Mouse (Mus musculus) C2C12 (cell line): ENCODE results near the gene Ptpra. TPM values are rescaled to one million over a fixed set of nuclear protein-coding genes. Genes with fewer than 3 reads are reported as not detected.

ENCODE experiments used
- H3K27me3 ChIP-seq: one replicate; pipeline ENCODE4 v1.6.1; 2011; ENCODE audit not compliant: control insufficient read depth, insufficient read depth, insufficient read length
- H3K36me3 ChIP-seq: one replicate; pipeline ENCODE4 v1.6.1; 2011; ENCODE audit not compliant: control insufficient read depth, insufficient read depth
- H3K4me3 ChIP-seq: one replicate; pipeline ENCODE4 v1.5.1; 2011; ENCODE audit warnings: mild to moderate bottlenecking, control low read depth; ENCODE audit not compliant: poor library complexity, insufficient read depth, severe bottlenecking
- H3K79me2 ChIP-seq: one replicate; pipeline ENCODE4 v1.6.1; 2011; ENCODE audit not compliant: control insufficient read depth, insufficient read depth
- H3K79me3 ChIP-seq: one replicate; pipeline ENCODE4 v1.6.1; 2011; ENCODE audit warnings: low read depth, control low read depth
- H3ac ChIP-seq: one replicate; pipeline ENCODE3; 2011; ENCODE audit warnings: low read depth; ENCODE audit not compliant: control insufficient read depth, insufficient read length
- CEBPB ChIP-seq: IDR thresholded peaks from one replicate; pipeline ENCODE4 v1.6.1; 2011; ENCODE audit warnings: low read depth, mild to moderate bottlenecking, control low read depth, moderate library complexity
- CTCF ChIP-seq: IDR thresholded peaks from one replicate; pipeline ENCODE4 v1.5.1; 2011; ENCODE audit not compliant: control insufficient read depth, insufficient read depth, insufficient read length
- FOSL1 ChIP-seq: IDR thresholded peaks from one replicate; pipeline ENCODE4 v1.8.0; 2011; ENCODE audit warnings: mild to moderate bottlenecking, low read length; ENCODE audit not compliant: poor library complexity, insufficient read depth, severe bottlenecking
- MAX ChIP-seq: IDR thresholded peaks from one replicate; pipeline ENCODE4 v1.6.1; 2011; ENCODE audit warnings: mild to moderate bottlenecking, control low read depth
- MYOD1 ChIP-seq: IDR thresholded peaks from one replicate; pipeline ENCODE4 v1.6.1; 2011; ENCODE audit warnings: low read depth; ENCODE audit not compliant: control insufficient read depth, insufficient read length
- MYOG ChIP-seq: IDR thresholded peaks from one replicate; pipeline ENCODE4 v1.6.1; 2011; ENCODE audit not compliant: control insufficient read depth, insufficient read length; ENCODE audit errors: extremely low read depth
- USF1 ChIP-seq: IDR thresholded peaks from one replicate; pipeline ENCODE4 v1.6.1; 2011; ENCODE audit warnings: low read depth, mild to moderate bottlenecking, control low read depth, moderate library complexity
- polyA plus RNA-seq: library from polyadenylated mRNA; unstranded; fragments of >200 nt; fragmentation: generic; extraction: Trizol; gene quantifications from one replicate; pipeline ENCODE4 v1.2.1, GENCODE M21; 2012; ENCODE audit warnings: missing spikeins

Ptpra gene
- polyA plus RNA-seq, 1 experiment: 31.6 TPM

- peaks cover 95% of the 10 kb centered on the region for H3K79me2 ChIP-seq
- no peak overlapping the region for H3ac ChIP-seq
- H3K36me3 ChIP-seq: peaks cover 50% of the 10 kb centered on the region
- H3K27me3 ChIP-seq: no peaks in the 10 kb centered on the region
- TF ChIP-seq FOSL1: no peak
- no peak for TF ChIP-seq CEBPB
- H3K79me3 ChIP-seq: peaks cover 30% of the 10 kb centered on the region
- H3K4me3 ChIP-seq: no peak overlapping the region
Measured at GRCm38 (mm10) chr2:130433152-130433551, 16.9 kb upstream of the Ptpra start.

GRCm38 (mm10) chr2:130436769-130437168 lies 13.3 kb upstream of the Ptpra start:
- no peak overlapping the region for H3K4me3 ChIP-seq
- peaks cover 65% of the 10 kb centered on the region for H3K36me3 ChIP-seq
- no peak for TF ChIP-seq MYOD1
- no peak for TF ChIP-seq CTCF
- TF ChIP-seq USF1: no peak
- no peak for TF ChIP-seq MAX
- no peak for TF ChIP-seq MYOG
- no peak for TF ChIP-seq CEBPB
- no peak for TF ChIP-seq FOSL1
- no peak overlapping the region for H3ac ChIP-seq
- H3K79me2 ChIP-seq: peaks cover 58% of the 10 kb centered on the region
- peaks cover 19% of the 10 kb centered on the region for H3K79me3 ChIP-seq
- no peaks in the 10 kb centered on the region for H3K27me3 ChIP-seq

GRCm38 (mm10) chr2:130438861-130439260 lies 11.2 kb upstream of the Ptpra start:
- H3K36me3 ChIP-seq: peaks cover 72% of the 10 kb centered on the region
- no peaks in the 10 kb centered on the region for H3K27me3 ChIP-seq
- TF ChIP-seq MAX (no peak), MYOD1 (no peak)

GRCm38 (mm10) chr2:130439840-130440480 lies 10.1 kb upstream of the Ptpra start:
- H3K36me3 ChIP-seq: peaks cover 76% of the 10 kb centered on the region
- TF ChIP-seq CTCF (no peak), MYOG (no peak), CEBPB (no peak), FOSL1 (no peak), USF1 (no peak), MAX (no peak), MYOD1 (no peak)

More at GRCm38 (mm10) chr2:130438861-130439260, 11.2 kb upstream of the Ptpra start:
- H3K79me2 ChIP-seq: peaks cover 37% of the 10 kb centered on the region
- H3K79me3 ChIP-seq: peaks cover 13% of the 10 kb centered on the region
- H3ac ChIP-seq: no peak overlapping the region
- no peak overlapping the region for H3K4me3 ChIP-seq

GRCm38 (mm10) chr2:130442162-130442561 lies 7.9 kb upstream of the Ptpra start:
- no peak for TF ChIP-seq MAX
- TF ChIP-seq FOSL1: no peak
- TF ChIP-seq CEBPB: no peak
- no peak for TF ChIP-seq USF1
- no peak for TF ChIP-seq CTCF
- TF ChIP-seq MYOD1: no peak
- TF ChIP-seq MYOG: no peak
- H3K79me2 ChIP-seq: peaks cover 4% of the 10 kb centered on the region
- no peaks in the 10 kb centered on the region for H3K27me3 ChIP-seq
- H3K79me3 ChIP-seq: no peaks in the 10 kb centered on the region
- H3K36me3 ChIP-seq: peaks cover 82% of the 10 kb centered on the region
- no peak overlapping the region for H3K4me3 ChIP-seq
- no peak overlapping the region for H3ac ChIP-seq

More at GRCm38 (mm10) chr2:130439840-130440480, 10.1 kb upstream of the Ptpra start:
- Histone ChIP-seq H3K79me3 (peaks cover 4% of the 10 kb centered on the region), H3K79me2 (peaks cover 26% of the 10 kb centered on the region), H3K4me3 (no peak overlapping the region), H3ac (no peak overlapping the region), H3K27me3 (no peaks in the 10 kb centered on the region)

DNA sequence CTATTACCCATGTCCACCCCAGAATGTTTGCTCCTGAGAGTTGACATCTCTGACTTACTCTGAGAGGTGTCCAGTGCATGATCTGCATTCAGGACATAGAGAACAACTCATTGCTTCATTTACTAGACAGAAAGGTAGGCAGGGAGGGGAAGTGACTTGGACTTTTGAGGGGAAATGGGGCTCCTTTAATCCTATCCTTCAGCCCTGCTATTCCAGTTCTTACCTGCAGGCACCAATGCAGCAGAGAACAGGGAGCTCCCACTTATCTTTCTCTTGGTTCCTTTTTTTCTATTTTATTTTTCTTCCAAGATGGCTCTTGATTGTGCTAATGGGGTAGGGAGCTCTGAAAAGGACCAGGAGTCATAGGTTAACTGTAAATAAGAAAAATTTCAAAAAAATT lies 1.6 kb upstream of the Ptpra start:
- H3K79me2 ChIP-seq: peaks cover 32% of the 10 kb centered on the region
- H3K27me3 ChIP-seq: no peaks in the 10 kb centered on the region
- peaks cover 22% of the 10 kb centered on the region for H3K36me3 ChIP-seq
- H3ac ChIP-seq: no peak overlapping the region
- TF ChIP-seq CEBPB: no peak
- TF ChIP-seq USF1: no peak
- no peak for TF ChIP-seq MYOD1
- no peak for TF ChIP-seq CTCF
- no peak for TF ChIP-seq MYOG
- no peak overlapping the region for H3K4me3 ChIP-seq
- peaks cover 26% of the 10 kb centered on the region for H3K79me3 ChIP-seq
